Mouse (Mus musculus) brain, adult 2 months (tissue): ENCODE measurements around the gene Fibcd1.

ENCODE experiments used
- DNase-seq: peaks from one replicate; pipeline ENCODE4 v3.0.0; 2011; ENCODE audit warnings: low read depth, low spot score

The Fibcd1 gene

GRCm38 (mm10) chr2:31811086-31811958, 34.5 kb downstream of the Fibcd1 start:
- no peak for DNase-seq

GRCm38 (mm10) chr2:31810444-31810843, 35.4 kb downstream of the Fibcd1 start, which contains the start of gene Qrfp:
Gene Qrfp (minus strand): TSS chr2:31810580.
- DNase-seq, result no peak

GRCm38 (mm10) chr2:31809358-31809740, 36.5 kb downstream of the Fibcd1 start:
- no peak for DNase-seq

- DNase-seq, result no peak
These were observed 37.1 kb downstream of the Fibcd1 start for GRCm38 (mm10) chr2:31808410-31809357.

- DNase-seq, result no peak
These were observed 39.0 kb downstream of the Fibcd1 start for GRCm38 (mm10) chr2:31806639-31807382.

- DNase-seq, result peak; percentile 79
These were observed 42.3 kb downstream of the Fibcd1 start for GRCm38 (mm10) chr2:31803480-31803879.

GRCm38 (mm10) chr2:31802811-31803210, 43.0 kb downstream of the Fibcd1 start:
- no peak for DNase-seq

GRCm38 (mm10) chr2:31801416-31801815, 44.4 kb downstream of the Fibcd1 start:
- peak; percentile 77 for DNase-seq

- DNase-seq, result peak; percentile 40
These were observed 48.9 kb downstream of the Fibcd1 start for GRCm38 (mm10) chr2:31796943-31797342.

GRCm38 (mm10) chr2:31792611-31793010, 53.2 kb downstream of the Fibcd1 start:
- DNase-seq, result no peak

- no peak for DNase-seq
These were observed 54.5 kb downstream of the Fibcd1 start for GRCm38 (mm10) chr2:31791260-31791659.

- DNase-seq, result no peak
These were observed 55.0 kb downstream of the Fibcd1 start for GRCm38 (mm10) chr2:31790728-31791251.

GRCm38 (mm10) chr2:31789215-31789614, 56.6 kb downstream of the Fibcd1 start:
- DNase-seq, result no peak

- no peak for DNase-seq
These were observed 57.6 kb downstream of the Fibcd1 start for GRCm38 (mm10) chr2:31788227-31788626.

GRCm38 (mm10) chr2:31787029-31787428, 58.8 kb downstream of the Fibcd1 start:
- peak; percentile 90 for DNase-seq

GRCm38 (mm10) chr2:31785074-31785473, 60.7 kb downstream of the Fibcd1 start:
- DNase-seq, result peak; percentile 93

- DNase-seq, result no peak
These were observed 62.7 kb downstream of the Fibcd1 start for GRCm38 (mm10) chr2:31782958-31783602.

- no peak for DNase-seq
These were observed 66.5 kb downstream of the Fibcd1 start for GRCm38 (mm10) chr2:31779258-31779657.

GRCm38 (mm10) chr2:31776479-31776878, 69.3 kb downstream of the Fibcd1 start:
- DNase-seq, result no peak

GRCm38 (mm10) chr2:31770781-31771441, 74.9 kb downstream of the Fibcd1 start:
- DNase-seq, result peak; percentile 63
